Mouse (Mus musculus) neural tube, embryonic 11.5 days (tissue): Measurements from ENCODE around the gene Slc6a3. TPM values are rescaled to one million over a fixed set of nuclear protein-coding genes. Genes with fewer than 3 reads are reported as not detected.

Experiments
- ATAC-seq: fragments of 200-750 bp; cut with Nextera tagmentation; 2 replicates; pipeline ENCODE4 v1.8.0; 2017; ENCODE audit warnings: moderate number of reproducible peaks, mild to moderate bottlenecking, moderate TSS enrichment, moderate library complexity; ENCODE audit not compliant: insufficient read depth, low FRiP score, low TSS enrichment
- DNase-seq: peaks from one replicate; pipeline ENCODE4 v3.0.0-alpha.2; 2015; ENCODE audit warnings: low spot score
- H3K27ac ChIP-seq: fragments of 300-500 bp; sonication (generic); 2 replicates; pipeline ENCODE4 v1.5.1; 2014; ENCODE audit warnings: low read depth, mild to moderate bottlenecking, low read length
- H3K27me3 ChIP-seq: fragments of 300-500 bp; sonication (generic); 2 replicates; pipeline ENCODE4 v1.6.1; 2014; ENCODE audit warnings: mild to moderate bottlenecking, low read length, mixed read lengths; ENCODE audit not compliant: control insufficient read depth, insufficient read depth
- H3K36me3 ChIP-seq: fragments of 300-500 bp; sonication (generic); 2 replicates; pipeline ENCODE4 v1.6.1; 2014; ENCODE audit warnings: mild to moderate bottlenecking, low read length, moderate library complexity, mixed read lengths; ENCODE audit not compliant: control insufficient read depth, insufficient read depth
- H3K4me1 ChIP-seq: fragments of 300-500 bp; sonication (generic); 2 replicates; pipeline ENCODE4 v1.6.1; 2014; ENCODE audit warnings: low read length, mixed read lengths; ENCODE audit not compliant: control insufficient read depth, insufficient read depth
- H3K4me2 ChIP-seq: fragments of 300-500 bp; sonication (generic); 2 replicates; pipeline ENCODE4 v1.6.1; 2014; ENCODE audit warnings: low read depth, mild to moderate bottlenecking, moderate library complexity
- H3K4me3 ChIP-seq: fragments of 300-500 bp; sonication (generic); 2 replicates; pipeline ENCODE4 v1.5.1; 2014; ENCODE audit warnings: low read depth, low read length
- H3K9ac ChIP-seq: fragments of 300-500 bp; sonication (generic); 2 replicates; pipeline ENCODE4 v1.6.1; 2014; ENCODE audit warnings: mild to moderate bottlenecking, low read length
- H3K9me3 ChIP-seq: fragments of 300-500 bp; sonication (generic); 2 replicates; pipeline ENCODE4 v1.6.1; 2016; ENCODE audit warnings: low read length; ENCODE audit not compliant: control insufficient read depth
- WGBS: fragments of 180-500 bp; shearing (Covaris S2); extraction: QIAGEN DNeasy Blood & Tissue Kit; methylation state at CpG from one replicate; pipeline ENCODE4 v1.1.7; 2014; 5-methylcytosine and 5-hydroxymethylcytosine counted together
- polyA plus RNA-seq: library from polyadenylated mRNA; unstranded; fragments of >200 nt; fragmentation: Nextera tagmentation; extraction: Ambion mirVana; gene quantifications from 2 replicates; pipeline ENCODE4 v1.2.1, GENCODE M21; 2014

Slc6a3 gene
- polyA plus RNA-seq, result 0.20 TPM in 1 of 2 replicates, not detected in the other

- no peaks in the 10 kb centered on the region for H3K9me3 ChIP-seq
- no peak within 1 kb of the TSS for H3K27ac ChIP-seq
- DNase-seq (peak; percentile 44), ATAC-seq (no peak)
- peak within 1 kb of the TSS; percentile 34 for H3K4me3 ChIP-seq
- peak within 1 kb of the TSS; percentile 29; the same call in 1 of the 2 replicates for H3K9ac ChIP-seq
- WGBS, result 0% methylated on average over 25 of the region's 26 CpGs
- H3K36me3 ChIP-seq, result no peaks in the 10 kb centered on the region
- peaks cover 5% of the 10 kb centered on the region; the same call in 1 of the 2 replicates for H3K4me1 ChIP-seq
- H3K27me3 ChIP-seq, result peaks cover 29% of the 10 kb centered on the region
- peak within 1 kb of the TSS; percentile 61 for H3K4me2 ChIP-seq
These were observed at the start of gene Slc6a3 for GRCm38 (mm10) chr13:73536403-73536821. Gene Slc6a3 (plus strand): TSS chr13:73536747.

- no peak for ATAC-seq
- 67% methylated on average over 3 of the region's 3 CpGs for WGBS
These were observed 48.4 kb upstream of the Slc6a3 start for GRCm38 (mm10) chr13:73488105-73488504.

GRCm38 (mm10) chr13:73488707-73489106 is 47.8 kb upstream of the Slc6a3 start:
- 88% methylated on average over 9 of the region's 9 CpGs for WGBS
- Histone ChIP-seq H3K4me3 (no peak overlapping the region), H3K4me2 (no peak overlapping the region), H3K27me3 (no peaks in the 10 kb centered on the region), H3K9ac (no peak overlapping the region), H3K4me1 (no peaks in the 10 kb centered on the region), H3K36me3 (peaks cover 5% of the 10 kb centered on the region), H3K9me3 (no peaks in the 10 kb centered on the region), H3K27ac (no peak overlapping the region)
- DNase-seq (no peak), ATAC-seq (no peak)

More at GRCm38 (mm10) chr13:73488105-73488504, 48.4 kb upstream of the Slc6a3 start:
- no peak overlapping the region for H3K9ac ChIP-seq
- no peak overlapping the region for H3K27ac ChIP-seq
- H3K9me3 ChIP-seq, result no peaks in the 10 kb centered on the region
- peaks cover 5% of the 10 kb centered on the region for H3K36me3 ChIP-seq
- DNase-seq, result no peak
- H3K27me3 ChIP-seq, result no peaks in the 10 kb centered on the region
- H3K4me2 ChIP-seq, result no peak overlapping the region
- no peak overlapping the region for H3K4me3 ChIP-seq
- no peaks in the 10 kb centered on the region for H3K4me1 ChIP-seq

- H3K27ac ChIP-seq, result no peak overlapping the region
- no peaks in the 10 kb centered on the region for H3K4me1 ChIP-seq
- H3K27me3 ChIP-seq, result no peaks in the 10 kb centered on the region
- no peaks in the 10 kb centered on the region for H3K9me3 ChIP-seq
- no peak overlapping the region for H3K4me2 ChIP-seq
- no peak overlapping the region for H3K4me3 ChIP-seq
- no peak overlapping the region for H3K9ac ChIP-seq
- WGBS, result 95% methylated on average over 3 of the region's 3 CpGs
- ATAC-seq (no peak), DNase-seq (no peak)
- H3K36me3 ChIP-seq, result peaks cover 5% of the 10 kb centered on the region
These were observed 46.6 kb upstream of the Slc6a3 start for GRCm38 (mm10) chr13:73489986-73490385.

GRCm38 (mm10) chr13:73490564-73491170 is 45.9 kb upstream of the Slc6a3 start:
- 92% methylated on average over 8 of the region's 8 CpGs for WGBS
- no peak overlapping the region for H3K4me3 ChIP-seq
- ATAC-seq (no peak), DNase-seq (no peak)
- H3K27me3 ChIP-seq, result no peaks in the 10 kb centered on the region
- H3K27ac ChIP-seq, result no peak overlapping the region
- H3K4me2 ChIP-seq, result no peak overlapping the region
- no peaks in the 10 kb centered on the region for H3K4me1 ChIP-seq
- peaks cover 7% of the 10 kb centered on the region for H3K36me3 ChIP-seq
- no peaks in the 10 kb centered on the region for H3K9me3 ChIP-seq
- H3K9ac ChIP-seq, result no peak overlapping the region

GRCm38 (mm10) chr13:73493183-73493582 is 43.4 kb upstream of the Slc6a3 start:
- Histone ChIP-seq H3K4me1 (no peaks in the 10 kb centered on the region), H3K27me3 (no peaks in the 10 kb centered on the region), H3K36me3 (peaks cover 8% of the 10 kb centered on the region), H3K9ac (no peak overlapping the region), H3K9me3 (no peaks in the 10 kb centered on the region), H3K4me2 (no peak overlapping the region), H3K27ac (no peak overlapping the region), H3K4me3 (no peak overlapping the region)
- DNase-seq, result no peak
- no peak for ATAC-seq
- WGBS, result 90% methylated on average over 4 of the region's 4 CpGs

GRCm38 (mm10) chr13:73494528-73494927 is 42.0 kb upstream of the Slc6a3 start:
- Histone ChIP-seq H3K4me3 (no peak overlapping the region), H3K9me3 (no peaks in the 10 kb centered on the region), H3K36me3 (peaks cover 7% of the 10 kb centered on the region; the same call in 1 of the 2 replicates), H3K4me1 (no peaks in the 10 kb centered on the region), H3K27ac (no peak overlapping the region), H3K4me2 (no peak overlapping the region), H3K27me3 (no peaks in the 10 kb centered on the region), H3K9ac (no peak overlapping the region)
- no peak for DNase-seq
- WGBS, result 92% methylated on average over 9 of the region's 9 CpGs
- ATAC-seq, result no peak

GRCm38 (mm10) chr13:73496137-73496536 is 40.4 kb upstream of the Slc6a3 start:
- DNase-seq (no peak), ATAC-seq (no peak)
- Histone ChIP-seq H3K36me3 (peaks cover 11% of the 10 kb centered on the region; the same call in 1 of the 2 replicates), H3K4me1 (no peaks in the 10 kb centered on the region), H3K27ac (no peak overlapping the region), H3K9me3 (no peaks in the 10 kb centered on the region), H3K9ac (no peak overlapping the region), H3K27me3 (no peaks in the 10 kb centered on the region), H3K4me2 (no peak overlapping the region), H3K4me3 (no peak overlapping the region)
- WGBS, result 81% methylated on average over 2 of the region's 2 CpGs

GRCm38 (mm10) chr13:73499893-73500604 is 36.5 kb upstream of the Slc6a3 start:
- no peak for ATAC-seq
- peaks cover 11% of the 10 kb centered on the region for H3K36me3 ChIP-seq

More at GRCm38 (mm10) chr13:73499893-73500604, 36.5 kb upstream of the Slc6a3 start:
- H3K4me2 ChIP-seq, result no peak overlapping the region
- H3K4me3 ChIP-seq, result no peak overlapping the region
- no peaks in the 10 kb centered on the region for H3K27me3 ChIP-seq
- 77% methylated on average over 6 of the region's 6 CpGs for WGBS
- no peaks in the 10 kb centered on the region for H3K9me3 ChIP-seq
- H3K4me1 ChIP-seq, result no peaks in the 10 kb centered on the region
- H3K9ac ChIP-seq, result no peak overlapping the region
- DNase-seq, result no peak
- no peak overlapping the region for H3K27ac ChIP-seq
